In genomic region chr11:98329081-98329959, GRCm38 (mm10) we compare ENCODE assay signal across 8 mouse cellular contexts. TPM values are rescaled to one million over a fixed set of nuclear protein-coding genes. Genes with fewer than 3 reads are reported as not detected.
DNase-seq lines count a peak whose midpoint lies in the region; ATAC-seq and TF ChIP-seq lines count a peak whose summit lies in the region.
"Had no signal": no experiment of that assay in that cellular context is flagged by ENCODE, and none has a peak within 500 bp of the region (broad histone marks: within the 10 kb centered on the region; RNA-seq: fewer than 3 reads in every experiment).

TSS of gene Neurod2 (minus strand) at chr11:98329648.

- no peaks in the 10 kb centered on the region for H3K9me3 ChIP-seq in E14TG2a.4 (ENCODE audit: low read length)
- H3K9me3 ChIP-seq in forebrain, embryonic 11.5 days (ENCODE audit: control insufficient read depth, low read length), result no peaks in the 10 kb centered on the region
- H3K9me3 ChIP-seq in neural tube, embryonic 14.5 days (ENCODE audit: control insufficient read depth, low read length), result no peaks in the 10 kb centered on the region

- peak; percentile 36 to 44 for DNase-seq in B cell, adult 2 months
- DNase-seq in forebrain, embryonic 11.5 days (ENCODE audit: low spot score), result peak; percentile 55
- peak; percentile 73 to 76 for DNase-seq in left cerebral cortex, adult 2 months (ENCODE audit: extremely low spot score in 1 of 2, low spot score in 2 of 2)
- no peak for DNase-seq in adrenal gland, postnatal 10 days
- no peak for DNase-seq in urinary bladder, adult 2 months (ENCODE audit: low spot score)

- 2% methylated on average over 35 of the region's 38 CpGs for WGBS in forebrain, embryonic 11.5 days
- 2% methylated on average over 37 of the region's 38 CpGs for WGBS in neural tube, embryonic 14.5 days

- H3K4me2 ChIP-seq in forebrain, embryonic 11.5 days (ENCODE audit: low read depth, low read length, severe bottlenecking), result peak within 1 kb of the TSS; percentile 32; the same call in 1 of the 2 replicates
- peak within 1 kb of the TSS; percentile 43 for H3K4me2 ChIP-seq in neural tube, embryonic 14.5 days (ENCODE audit: low read depth, low read length)

- H3K27me3 ChIP-seq in E14TG2a.4 (ENCODE audit: insufficient read depth, low read length), result peaks cover 100% of the 10 kb centered on the region
- peaks cover 99% of the 10 kb centered on the region for H3K27me3 ChIP-seq in forebrain, embryonic 11.5 days (ENCODE audit: control insufficient read depth, insufficient read depth, low read length)
- peaks cover 60% of the 10 kb centered on the region for H3K27me3 ChIP-seq in neural tube, embryonic 14.5 days (ENCODE audit: control insufficient read depth, insufficient read depth, low read length)

- peak within 1 kb of the TSS; percentile 29; the same call in 1 of the 2 replicates for H3K9ac ChIP-seq in forebrain, embryonic 11.5 days (ENCODE audit: low read length)
- peak within 1 kb of the TSS; percentile 63 for H3K9ac ChIP-seq in neural tube, embryonic 14.5 days (replicated peaks; ENCODE audit: low read depth, low read length)

- intact Hi-C loops in left cerebral cortex, adult 2 months (cut with DNase I), result no loop called here

- peak within 1 kb of the TSS; percentile 70 for H3K4me3 ChIP-seq in E14TG2a.4 (replicated peaks; ENCODE audit: low read length)
- peak within 1 kb of the TSS; percentile 24 for H3K4me3 ChIP-seq in forebrain, embryonic 11.5 days (ENCODE audit: low read depth, low read length)
- H3K4me3 ChIP-seq in left cerebral cortex, adult 2 months, result peak within 1 kb of the TSS; percentile 63
- H3K4me3 ChIP-seq in neural tube, embryonic 14.5 days (ENCODE audit: low read depth, low read length), result peak within 1 kb of the TSS; percentile 41

- ATAC-seq in forebrain, embryonic 11.5 days (replicated peaks; ENCODE audit: low FRiP score), result no peak
- ATAC-seq in neural tube, embryonic 14.5 days (ENCODE audit: low read depth), result 0 out of 2 replicates have a peak, but pooled peaks have one; percentile 67

- peaks cover 50% of the 10 kb centered on the region for H3K4me1 ChIP-seq in E14TG2a.4 (replicated peaks; ENCODE audit: low read depth, low read length)
- H3K4me1 ChIP-seq in forebrain, embryonic 11.5 days (replicated peaks; ENCODE audit: control insufficient read depth, insufficient read depth, low read length), result peaks cover 17% of the 10 kb centered on the region
- peaks cover 10% of the 10 kb centered on the region for H3K4me1 ChIP-seq in neural tube, embryonic 14.5 days (ENCODE audit: control insufficient read depth, insufficient read depth, low read length)

- H3K27ac ChIP-seq in forebrain, embryonic 11.5 days (ENCODE audit: low read depth, low read length), result no peak within 1 kb of the TSS
- H3K27ac ChIP-seq in left cerebral cortex, adult 2 months, result peak within 1 kb of the TSS; percentile 96
- H3K27ac ChIP-seq in neural tube, embryonic 14.5 days (ENCODE audit: low read depth, low read length), result peak within 1 kb of the TSS; percentile 82

- no peak for TF ChIP-seq CTCF in E14TG2a.4 (conservative IDR thresholded peaks at IDR 0.05; ENCODE audit: low read length)
- no peak for TF ChIP-seq CTCF in left cerebral cortex, adult 2 months (IDR thresholded peaks at IDR 0.05)

- no peaks in the 10 kb centered on the region for H3K36me3 ChIP-seq in E14TG2a.4 (ENCODE audit: insufficient read depth, low read length)
- H3K36me3 ChIP-seq in forebrain, embryonic 11.5 days (ENCODE audit: control insufficient read depth, insufficient read depth, low read length), result no peaks in the 10 kb centered on the region
- H3K36me3 ChIP-seq in neural tube, embryonic 14.5 days (ENCODE audit: control insufficient read depth, insufficient read depth, low read length), result no peaks in the 10 kb centered on the region

RNA-seq across cellular contexts. Expression of gene Neurod2, which starts in this region (rescaled TPM):
- 3.8 and 5.8 TPM in 2 replicates for polyA plus RNA-seq in forebrain, embryonic 11.5 days (2014; fragmentation: Nextera tagmentation; extraction: Ambion mirVana)
- total RNA-seq in left cerebral cortex, adult 2 months (2021), result 10 to 100 TPM; 70.2 to 76.3 TPM
- polyA plus RNA-seq in neural tube, embryonic 14.5 days (2014; fragmentation: Nextera tagmentation; extraction: Ambion mirVana), result 25.3 and 25.5 TPM in 2 replicates
- not detected for total RNA-seq in adrenal gland, postnatal 10 days (2021)
- not detected in 2 replicates for polyA plus RNA-seq in urinary bladder, adult 2 months (2012; rRNA removed)
- total RNA-seq: neutrophil, adult 5-6 weeks had no signal

Comparison
In these comparisons a context has a peak if more than half of its experiments do, and no peak if none do; other contexts are left out.
1. RNA of gene Neurod2 (total RNA-seq): 70.2 to 76.3 TPM in left cerebral cortex, adult 2 months; not detected in adrenal gland, postnatal 10 days; every median in the first group is over 10 times any median in the second.
2. DNase-seq: peak in B cell, adult 2 months (2 of 2), forebrain, embryonic 11.5 days (single experiment) and left cerebral cortex, adult 2 months (2 of 2); none in adrenal gland, postnatal 10 days (single experiment) and urinary bladder, adult 2 months (single experiment).
3. Peak in every context shown above with its lines, with median percentiles within 50 percentile points of each other: H3K4me3 ChIP-seq.